ENCODE assay signal across 8 mouse cellular contexts in genomic region chr13:9198728-9199464, GRCm38 (mm10).
DNase-seq lines count a peak whose midpoint lies in the region; ATAC-seq and TF ChIP-seq lines count a peak whose summit lies in the region.

No protein-coding gene starts in this region.

- ATAC-seq in lung, embryonic 14.5 days (ENCODE audit: insufficient read depth), result peak; percentile 94
- peak; percentile 90 for ATAC-seq in forebrain, embryonic 15.5 days (replicated peaks)
- ATAC-seq in neural tube, embryonic 12.5 days (ENCODE audit: low FRiP score, low read depth), result peak; percentile 93

- TF ChIP-seq CTCF in lung, embryonic 14.5 days (IDR thresholded peaks at IDR 0.05; ENCODE audit: low read depth), result no peak
- TF ChIP-seq CTCF in lung, adult 2 months (IDR thresholded peaks at IDR 0.05; ENCODE audit: insufficient read depth, low read length), result no peak

- no peak for TF ChIP-seq POLR2A in lung, adult 2 months (IDR thresholded peaks at IDR 0.05; ENCODE audit: borderline replicate concordance, extremely low read depth, low read depth, low read length)

- no peak overlapping the region for H3K9ac ChIP-seq in lung, embryonic 14.5 days
- no peak overlapping the region for H3K9ac ChIP-seq in forebrain, embryonic 15.5 days (replicated peaks)
- no peak overlapping the region for H3K9ac ChIP-seq in neural tube, embryonic 12.5 days

- H3K36me3 ChIP-seq in lung, embryonic 14.5 days (ENCODE audit: insufficient read depth), result no peaks in the 10 kb centered on the region
- H3K36me3 ChIP-seq in forebrain, embryonic 15.5 days, result no peaks in the 10 kb centered on the region
- H3K36me3 ChIP-seq in neural tube, embryonic 12.5 days, result no peaks in the 10 kb centered on the region

- peak; percentile 67 for DNase-seq in lung, embryonic 14.5 days
- no peak for DNase-seq in lung, adult 2 months
- peak; percentile 60 for DNase-seq in liver
- no peak for DNase-seq in cerebellum, adult 9-10 months
- DNase-seq in adipocyte (ENCODE audit: low spot score), result no peak
- DNase-seq in ovary, postnatal 10 days (ENCODE audit: low spot score), result no peak

- no peaks in the 10 kb centered on the region for H3K4me1 ChIP-seq in lung, embryonic 14.5 days (ENCODE audit: insufficient read depth)
- peaks cover 6% of the 10 kb centered on the region for H3K4me1 ChIP-seq in lung, adult 2 months (ENCODE audit: control insufficient read depth, insufficient read depth, low read length)
- H3K4me1 ChIP-seq in forebrain, embryonic 15.5 days, result peaks cover 7% of the 10 kb centered on the region; the same call in 1 of the 2 replicates
- peaks cover 5% of the 10 kb centered on the region; the same call in 1 of the 2 replicates for H3K4me1 ChIP-seq in neural tube, embryonic 12.5 days

- no peaks in the 10 kb centered on the region for H3K27me3 ChIP-seq in lung, embryonic 14.5 days (ENCODE audit: insufficient read depth, low read length)
- no peaks in the 10 kb centered on the region for H3K27me3 ChIP-seq in forebrain, embryonic 15.5 days
- H3K27me3 ChIP-seq in neural tube, embryonic 12.5 days (replicated peaks), result no peaks in the 10 kb centered on the region

- WGBS in lung, embryonic 14.5 days, result 29% methylated on average over 19 of the region's 19 CpGs
- 30% methylated on average over 19 of the region's 19 CpGs for WGBS in lung, adult 2 months
- WGBS in forebrain, embryonic 15.5 days, result 38% methylated on average over 19 of the region's 19 CpGs
- 37% methylated on average over 19 of the region's 19 CpGs for WGBS in neural tube, embryonic 12.5 days

- peak overlapping the region; percentile 8; the same call in 1 of the 2 replicates for H3K4me3 ChIP-seq in lung, embryonic 14.5 days (ENCODE audit: low read depth, low read length)
- no peak overlapping the region for H3K4me3 ChIP-seq in lung, adult 2 months (replicated peaks; ENCODE audit: extremely low read depth, low read depth, low read length)
- H3K4me3 ChIP-seq in forebrain, embryonic 15.5 days, result 0 out of 2 replicates have a peak overlapping the region, but pooled peaks have one; percentile 6
- no peak overlapping the region for H3K4me3 ChIP-seq in neural tube, embryonic 12.5 days

- H3K9me3 ChIP-seq in lung, embryonic 14.5 days (ENCODE audit: low read depth, low read length), result no peaks in the 10 kb centered on the region
- H3K9me3 ChIP-seq in forebrain, embryonic 15.5 days, result no peaks in the 10 kb centered on the region
- no peaks in the 10 kb centered on the region for H3K9me3 ChIP-seq in neural tube, embryonic 12.5 days

- peak overlapping the region; percentile 51 for H3K4me2 ChIP-seq in lung, embryonic 14.5 days
- peak overlapping the region; percentile 34 for H3K4me2 ChIP-seq in forebrain, embryonic 15.5 days (replicated peaks)
- H3K4me2 ChIP-seq in neural tube, embryonic 12.5 days (replicated peaks), result peak overlapping the region; percentile 51

- no peak overlapping the region for H3K27ac ChIP-seq in lung, embryonic 14.5 days (ENCODE audit: low read depth)
- no peak overlapping the region for H3K27ac ChIP-seq in forebrain, embryonic 15.5 days (replicated peaks)
- H3K27ac ChIP-seq in neural tube, embryonic 12.5 days, result no peak overlapping the region

Comparison
In these comparisons a context has a peak if more than half of its experiments do, and no peak if none do; other contexts are left out.
1. DNase-seq: peak in lung, embryonic 14.5 days (single experiment) and liver (single experiment); none in lung, adult 2 months (single experiment), cerebellum, adult 9-10 months (single experiment), adipocyte (single experiment) and ovary, postnatal 10 days (single experiment).
2. H3K4me3 ChIP-seq: peak in lung, embryonic 14.5 days (single experiment) and forebrain, embryonic 15.5 days (single experiment); none in lung, adult 2 months (single experiment) and neural tube, embryonic 12.5 days (single experiment).
3. Peak in every context shown above with its lines, with median percentiles within 50 percentile points of each other: ATAC-seq and H3K4me2 ChIP-seq.